Mouse (Mus musculus): ENCODE data around the gene Vmp1. TPM values are rescaled to one million over a fixed set of nuclear protein-coding genes. Genes with fewer than 3 reads are reported as not detected.

The Vmp1 gene
- polyA plus RNA-seq, 1 experiment from 2014 or later = 103 TPM

DNA sequence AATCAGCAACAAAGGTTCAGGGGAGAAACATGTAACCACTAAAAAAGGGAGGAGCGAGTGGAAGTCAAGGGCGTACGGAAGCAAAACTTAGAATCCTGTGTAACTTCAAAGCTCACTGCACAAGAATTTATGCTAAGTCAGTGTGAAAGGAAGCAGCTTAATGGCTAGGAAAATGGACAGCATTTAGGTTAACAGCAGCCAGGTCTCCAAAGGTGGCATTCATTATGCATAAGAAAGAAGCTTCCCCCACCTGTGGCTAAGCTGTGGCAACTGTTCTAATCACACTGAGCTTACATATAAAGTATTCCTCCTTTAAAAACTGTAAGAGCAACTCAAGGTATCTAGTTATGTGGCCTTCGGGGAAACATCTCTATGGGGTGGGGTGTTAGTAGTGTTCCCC lies 17.5 kb upstream of the Vmp1 start:
- Histone ChIP-seq H3K27ac (ENCODE audit: low read length) (no peak overlapping the region), H3K9me3 (ENCODE audit: control insufficient read depth, low read length) (no peaks in the 10 kb centered on the region), H3K4me1 (replicated peaks; ENCODE audit: control insufficient read depth, insufficient read depth, low read length) (no peaks in the 10 kb centered on the region), H3K36me3 (ENCODE audit: control insufficient read depth, insufficient read depth) (peaks cover 50% of the 10 kb centered on the region), H3K9ac (replicated peaks; ENCODE audit: low read depth, low read length) (no peak overlapping the region), H3K4me2 (ENCODE audit: low read length) (no peak overlapping the region), H3K27me3 (replicated peaks; ENCODE audit: control insufficient read depth, insufficient read depth, low read length) (no peaks in the 10 kb centered on the region), H3K4me3 (replicated peaks; ENCODE audit: low read length) (no peak overlapping the region)
- WGBS = 94% methylated on average over 4 of the region's 4 CpGs
- no peak for ATAC-seq

DNA sequence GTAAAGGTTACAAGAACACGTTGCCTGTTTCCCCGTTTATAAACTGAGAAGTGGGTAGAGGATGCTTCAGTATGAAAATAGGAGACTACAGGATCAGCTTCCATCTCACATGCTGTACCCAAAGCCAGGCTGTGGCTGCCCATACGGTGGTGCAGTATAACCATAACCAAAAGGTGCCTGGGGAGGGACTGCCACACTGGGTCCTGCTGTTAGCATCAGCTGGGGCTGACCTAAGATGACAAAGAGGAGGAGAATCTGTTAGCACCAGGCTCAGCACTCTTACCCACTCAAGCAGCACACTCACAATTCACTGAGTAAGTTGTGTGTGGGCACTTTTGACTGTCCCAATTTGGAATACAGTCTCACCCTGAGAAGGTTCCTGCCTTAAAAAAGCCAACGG lies 11.8 kb upstream of the Vmp1 start:
- Histone ChIP-seq H3K27ac (ENCODE audit: low read length) (no peak overlapping the region), H3K36me3 (ENCODE audit: control insufficient read depth, insufficient read depth) (peaks cover 17% of the 10 kb centered on the region), H3K4me1 (replicated peaks; ENCODE audit: control insufficient read depth, insufficient read depth, low read length) (no peaks in the 10 kb centered on the region), H3K4me3 (replicated peaks; ENCODE audit: low read length) (no peak overlapping the region), H3K9me3 (ENCODE audit: control insufficient read depth, low read length) (no peaks in the 10 kb centered on the region), H3K4me2 (ENCODE audit: low read length) (no peak overlapping the region), H3K27me3 (replicated peaks; ENCODE audit: control insufficient read depth, insufficient read depth, low read length) (no peaks in the 10 kb centered on the region), H3K9ac (replicated peaks; ENCODE audit: low read depth, low read length) (no peak overlapping the region)
- no peak for ATAC-seq
- 68% methylated on average over 4 of the region's 4 CpGs for WGBS

DNA sequence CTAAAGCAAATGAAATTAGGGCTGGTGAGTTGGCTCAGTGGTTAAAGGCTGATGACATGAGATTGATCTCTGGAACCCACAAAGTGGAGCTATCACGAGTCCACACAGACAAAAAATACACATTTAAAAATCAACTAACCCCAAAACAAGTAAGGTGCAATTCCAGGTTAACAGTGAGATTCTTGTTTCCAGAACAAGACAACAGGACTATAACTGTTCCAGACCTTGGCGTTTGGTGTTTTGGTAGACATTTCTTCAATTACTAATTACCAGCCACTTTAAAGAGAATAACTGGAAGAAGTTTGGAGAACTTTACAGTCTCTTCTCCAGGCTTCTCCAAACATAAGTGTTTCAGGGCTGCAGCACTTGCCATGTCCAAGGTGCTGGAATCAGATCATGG lies 8.9 kb upstream of the Vmp1 start:
- no peak for ATAC-seq
- no peaks in the 10 kb centered on the region for H3K27me3 ChIP-seq (replicated peaks; ENCODE audit: control insufficient read depth, insufficient read depth, low read length)
- H3K9ac ChIP-seq (replicated peaks; ENCODE audit: low read depth, low read length) = no peak overlapping the region
- H3K36me3 ChIP-seq (ENCODE audit: control insufficient read depth, insufficient read depth) = peaks cover 12% of the 10 kb centered on the region
- WGBS = 97% methylated on average over 2 of the region's 2 CpGs
- H3K4me2 ChIP-seq (ENCODE audit: low read length) = no peak overlapping the region
- no peaks in the 10 kb centered on the region for H3K4me1 ChIP-seq (replicated peaks; ENCODE audit: control insufficient read depth, insufficient read depth, low read length)
- no peak overlapping the region for H3K27ac ChIP-seq (ENCODE audit: low read length)
- H3K9me3 ChIP-seq (ENCODE audit: control insufficient read depth, low read length) = no peaks in the 10 kb centered on the region
- no peak overlapping the region for H3K4me3 ChIP-seq (replicated peaks; ENCODE audit: low read length)

DNA sequence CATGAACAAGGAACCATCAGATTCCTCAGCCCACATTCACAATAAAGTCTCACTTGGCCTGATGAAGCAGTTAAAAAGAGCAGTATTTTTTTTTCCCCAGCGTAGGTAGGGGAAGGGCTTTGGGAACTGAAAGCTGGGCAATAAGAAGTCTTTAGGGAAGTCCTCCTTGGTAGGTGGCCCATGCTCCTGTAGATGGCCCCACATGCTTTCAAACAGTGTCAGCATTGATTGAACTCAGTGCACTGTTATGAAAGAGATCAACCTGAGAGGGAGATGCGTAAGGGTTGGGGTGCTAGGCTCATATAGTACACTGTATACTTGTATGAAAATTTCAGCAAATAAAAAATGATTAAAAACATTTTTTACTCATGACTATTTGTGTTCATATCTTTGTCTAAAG lies 8.3 kb upstream of the Vmp1 start:
- H3K9ac ChIP-seq (replicated peaks; ENCODE audit: low read depth, low read length) = no peak overlapping the region
- WGBS = 87% methylated on average over 2 of the region's 2 CpGs
- H3K27me3 ChIP-seq (replicated peaks; ENCODE audit: control insufficient read depth, insufficient read depth, low read length) = no peaks in the 10 kb centered on the region
- no peak for ATAC-seq
- H3K4me1 ChIP-seq (replicated peaks; ENCODE audit: control insufficient read depth, insufficient read depth, low read length) = peaks cover 2% of the 10 kb centered on the region; the same call in 1 of the 2 replicates
- H3K4me3 ChIP-seq (replicated peaks; ENCODE audit: low read length) = no peak overlapping the region
- H3K4me2 ChIP-seq (ENCODE audit: low read length) = no peak overlapping the region
- no peaks in the 10 kb centered on the region for H3K9me3 ChIP-seq (ENCODE audit: control insufficient read depth, low read length)
- peaks cover 12% of the 10 kb centered on the region for H3K36me3 ChIP-seq (ENCODE audit: control insufficient read depth, insufficient read depth)
- no peak overlapping the region for H3K27ac ChIP-seq (ENCODE audit: low read length)

DNA sequence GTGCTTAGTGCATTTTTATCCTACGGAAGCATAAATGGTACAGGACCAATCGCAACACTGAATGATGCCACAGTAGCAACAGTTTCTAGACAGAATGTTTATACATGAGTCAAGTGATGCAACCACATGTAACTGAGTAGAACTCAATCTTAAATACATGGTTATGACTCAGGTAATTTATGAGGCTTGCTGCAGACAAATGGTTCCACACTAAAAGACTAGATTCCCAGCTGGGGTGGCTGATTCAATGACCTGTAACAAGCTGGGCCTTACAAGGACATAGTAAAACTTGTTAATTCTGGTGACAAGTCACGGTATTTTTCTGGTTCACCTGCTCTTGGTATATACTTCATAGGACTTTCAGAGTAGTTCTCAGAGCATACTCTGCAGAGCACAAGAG lies 7.8 kb upstream of the Vmp1 start:
- Histone ChIP-seq H3K4me1 (replicated peaks; ENCODE audit: control insufficient read depth, insufficient read depth, low read length) (peaks cover 3% of the 10 kb centered on the region; the same call in 1 of the 2 replicates), H3K9ac (replicated peaks; ENCODE audit: low read depth, low read length) (no peak overlapping the region), H3K27ac (ENCODE audit: low read length) (no peak overlapping the region), H3K9me3 (ENCODE audit: control insufficient read depth, low read length) (no peaks in the 10 kb centered on the region), H3K4me3 (replicated peaks; ENCODE audit: low read length) (no peak overlapping the region), H3K36me3 (ENCODE audit: control insufficient read depth, insufficient read depth) (peaks cover 12% of the 10 kb centered on the region), H3K27me3 (replicated peaks; ENCODE audit: control insufficient read depth, insufficient read depth, low read length) (no peaks in the 10 kb centered on the region), H3K4me2 (ENCODE audit: low read length) (no peak overlapping the region)
- no peak for ATAC-seq
- WGBS = 92% methylated on average over 3 of the region's 3 CpGs

DNA sequence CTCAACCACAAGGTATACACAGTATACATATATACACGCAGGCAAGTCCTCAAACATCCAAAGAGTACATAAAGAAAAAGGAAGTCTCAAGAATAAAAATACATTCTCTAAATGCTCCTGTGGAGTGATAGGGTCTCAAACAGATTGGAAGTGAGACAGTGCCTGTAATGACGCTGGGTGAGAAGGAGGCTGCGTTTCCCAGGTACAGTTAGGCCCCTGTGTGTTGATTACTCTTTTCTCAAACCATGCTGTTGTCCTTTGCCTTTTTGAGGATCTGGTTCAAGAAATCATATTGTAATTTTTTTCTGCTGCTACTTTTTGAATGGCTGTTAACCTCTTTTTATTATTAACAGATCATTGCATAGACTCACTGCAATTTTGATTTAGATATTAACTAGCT lies 6.7 kb upstream of the Vmp1 start:
- 93% methylated on average over 3 of the region's 3 CpGs for WGBS

DNA sequence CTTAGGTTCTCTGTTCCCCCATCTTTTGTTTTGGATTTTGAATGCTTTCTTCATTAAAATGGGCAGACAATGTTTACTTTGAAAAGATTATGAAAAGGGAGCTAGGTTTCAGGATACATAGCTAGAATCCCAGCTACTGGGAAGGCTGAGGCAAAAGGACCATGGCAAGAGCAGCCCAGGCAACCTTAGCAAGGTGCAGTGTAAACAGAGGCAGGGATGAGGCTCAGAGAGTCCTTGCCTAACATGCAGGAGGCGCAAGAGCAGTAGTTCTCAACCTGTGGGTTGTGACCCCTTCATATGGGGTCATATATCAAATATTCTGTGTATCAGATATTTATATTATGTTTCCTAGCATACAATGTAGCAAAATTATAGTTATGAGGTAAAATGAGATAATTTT lies 1.7 kb upstream of the Vmp1 start:
- Histone ChIP-seq H3K27me3 (replicated peaks; ENCODE audit: control insufficient read depth, insufficient read depth, low read length) (no peaks in the 10 kb centered on the region), H3K27ac (ENCODE audit: low read length) (no peak overlapping the region), H3K4me2 (ENCODE audit: low read length) (peak overlapping the region; percentile 73), H3K4me3 (replicated peaks; ENCODE audit: low read length) (no peak overlapping the region), H3K4me1 (replicated peaks; ENCODE audit: control insufficient read depth, insufficient read depth, low read length) (peaks cover 30% of the 10 kb centered on the region), H3K9me3 (ENCODE audit: control insufficient read depth, low read length) (no peaks in the 10 kb centered on the region), H3K9ac (replicated peaks; ENCODE audit: low read depth, low read length) (no peak overlapping the region), H3K36me3 (ENCODE audit: control insufficient read depth, insufficient read depth) (no peaks in the 10 kb centered on the region)
- no peak for ATAC-seq
- 97% methylated on average over 1 of the region's 1 CpGs for WGBS

More for the DNA sequence above, 6.7 kb upstream of the Vmp1 start:
- Histone ChIP-seq H3K27ac (ENCODE audit: low read length) (no peak overlapping the region), H3K4me1 (replicated peaks; ENCODE audit: control insufficient read depth, insufficient read depth, low read length) (peaks cover 7% of the 10 kb centered on the region), H3K4me2 (ENCODE audit: low read length) (no peak overlapping the region), H3K9me3 (ENCODE audit: control insufficient read depth, low read length) (no peaks in the 10 kb centered on the region), H3K27me3 (replicated peaks; ENCODE audit: control insufficient read depth, insufficient read depth, low read length) (no peaks in the 10 kb centered on the region), H3K4me3 (replicated peaks; ENCODE audit: low read length) (no peak overlapping the region), H3K36me3 (ENCODE audit: control insufficient read depth, insufficient read depth) (peaks cover 12% of the 10 kb centered on the region), H3K9ac (replicated peaks; ENCODE audit: low read depth, low read length) (no peak overlapping the region)
- ATAC-seq = no peak

DNA sequence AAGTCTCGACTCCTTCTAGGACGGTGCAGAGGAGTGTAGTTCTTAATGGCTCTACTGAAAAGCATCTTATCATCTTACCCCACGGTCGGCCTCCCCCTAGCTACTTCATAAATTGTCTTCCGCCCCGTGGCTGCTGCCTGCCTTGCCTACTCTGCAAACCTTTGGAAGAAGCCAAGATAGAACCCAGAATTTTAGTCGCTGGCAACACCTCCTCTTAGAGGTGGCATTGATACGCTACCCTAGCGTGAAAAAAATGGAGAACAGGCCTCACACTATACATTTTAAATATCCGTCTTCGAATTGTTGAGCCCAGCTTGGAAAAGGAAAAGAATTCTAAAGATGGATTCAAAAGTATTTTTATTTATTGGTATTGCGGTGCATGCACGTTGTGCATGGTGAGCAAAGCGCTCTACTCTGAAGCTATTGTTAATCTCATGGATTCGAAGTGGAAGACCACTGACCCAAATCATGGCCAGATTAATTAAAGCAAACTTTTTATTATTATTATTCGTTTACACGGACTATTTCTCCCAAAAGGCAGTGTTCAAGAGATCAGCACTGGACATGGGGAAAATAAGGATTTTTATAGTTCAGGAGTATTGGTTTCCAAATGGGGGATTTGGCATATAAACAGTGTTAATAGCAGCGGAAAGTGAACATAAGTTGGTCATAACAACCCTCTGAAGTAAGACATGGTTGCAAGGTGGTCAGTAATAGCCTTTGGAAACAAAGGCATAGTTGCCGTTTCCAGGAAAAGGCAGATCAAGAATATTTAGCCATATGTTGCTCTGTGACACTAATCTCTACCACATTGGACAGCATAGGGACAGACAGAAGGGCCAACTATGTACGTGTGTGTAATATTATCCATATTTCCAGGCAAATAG lies 733 bp upstream of the Vmp1 start:
- Histone ChIP-seq H3K4me3 (replicated peaks; ENCODE audit: low read length) (peak overlapping the region; percentile 63), H3K4me2 (ENCODE audit: low read length) (peak overlapping the region; percentile 73), H3K27ac (ENCODE audit: low read length) (peak overlapping the region; percentile 79), H3K36me3 (ENCODE audit: control insufficient read depth, insufficient read depth) (no peaks in the 10 kb centered on the region), H3K27me3 (replicated peaks; ENCODE audit: control insufficient read depth, insufficient read depth, low read length) (no peaks in the 10 kb centered on the region), H3K9ac (replicated peaks; ENCODE audit: low read depth, low read length) (peak overlapping the region; percentile 72), H3K9me3 (ENCODE audit: control insufficient read depth, low read length) (no peaks in the 10 kb centered on the region), H3K4me1 (replicated peaks; ENCODE audit: control insufficient read depth, insufficient read depth, low read length) (peaks cover 30% of the 10 kb centered on the region)
- ATAC-seq = no peak
- WGBS = 7% methylated on average over 20 of the region's 20 CpGs

DNA sequence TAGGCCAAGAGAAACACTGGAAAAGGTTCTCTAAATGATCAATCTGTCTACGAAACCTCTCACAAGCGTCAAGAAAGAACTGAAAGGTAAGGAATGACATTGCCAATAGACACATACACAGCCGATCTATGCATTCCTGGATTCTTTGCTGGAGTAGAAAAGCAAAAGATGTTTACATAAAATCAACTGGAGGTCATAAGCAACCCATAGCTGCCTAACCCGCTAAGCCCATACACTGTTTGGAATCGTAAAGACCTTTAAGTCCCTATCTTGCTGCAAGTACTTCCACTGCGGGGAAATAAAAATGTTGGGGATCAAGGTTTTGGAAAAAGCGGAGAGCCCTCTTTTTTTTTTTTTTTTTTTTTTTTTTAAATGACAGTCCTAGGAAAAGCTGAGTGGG lies 775 bp downstream of the Vmp1 start:
- no peaks in the 10 kb centered on the region for H3K27me3 ChIP-seq (replicated peaks; ENCODE audit: control insufficient read depth, insufficient read depth, low read length)
- peak overlapping the region; percentile 63 for H3K4me3 ChIP-seq (replicated peaks; ENCODE audit: low read length)
- WGBS = 40% methylated on average over 7 of the region's 7 CpGs
- peak overlapping the region; percentile 73 for H3K4me2 ChIP-seq (ENCODE audit: low read length)
- H3K36me3 ChIP-seq (ENCODE audit: control insufficient read depth, insufficient read depth) = no peaks in the 10 kb centered on the region
- peak overlapping the region; percentile 72 for H3K9ac ChIP-seq (replicated peaks; ENCODE audit: low read depth, low read length)
- no peak for ATAC-seq
- peaks cover 30% of the 10 kb centered on the region for H3K4me1 ChIP-seq (replicated peaks; ENCODE audit: control insufficient read depth, insufficient read depth, low read length)
- H3K9me3 ChIP-seq (ENCODE audit: control insufficient read depth, low read length) = no peaks in the 10 kb centered on the region
- no peak overlapping the region; the same call in 1 of the 2 replicates for H3K27ac ChIP-seq (ENCODE audit: low read length)
